Mouse (Mus musculus) myocyte (in vitro differentiated cells): Measurements from ENCODE around the gene 1810043G02Rik. TPM values are rescaled to one million over a fixed set of nuclear protein-coding genes. Genes with fewer than 3 reads are reported as not detected.

Experiments used
- H3K27me3 ChIP-seq: one replicate; pipeline ENCODE4 v1.6.1; 2011; ENCODE audit not compliant: control insufficient read depth, insufficient read depth, insufficient read length
- H3K36me3 ChIP-seq: one replicate; pipeline ENCODE4 v1.6.1; 2011; ENCODE audit not compliant: control insufficient read depth, insufficient read depth
- H3K4me2 ChIP-seq: one replicate; pipeline ENCODE4 v1.6.1; 2011; ENCODE audit warnings: low read depth, control low read depth
- H3K4me3 ChIP-seq: one replicate; pipeline ENCODE4 v1.5.1; 2011; ENCODE audit warnings: mild to moderate bottlenecking, control low read depth, moderate library complexity
- H3K79me2 ChIP-seq: one replicate; pipeline ENCODE4 v1.6.1; 2011; ENCODE audit not compliant: control insufficient read depth, insufficient read depth
- H3ac ChIP-seq: one replicate; pipeline ENCODE4 v1.6.1; 2011; ENCODE audit not compliant: control insufficient read depth, insufficient read length
- CEBPB ChIP-seq: IDR thresholded peaks from 2 replicates; pipeline ENCODE4 v1.6.1; 2011; ENCODE audit warnings: mild to moderate bottlenecking, moderate library complexity; ENCODE audit not compliant: poor library complexity, insufficient read depth, severe bottlenecking
- E2F4 ChIP-seq: IDR thresholded peaks from one replicate; pipeline ENCODE4 v1.6.1; 2011; ENCODE audit warnings: mild to moderate bottlenecking, control low read depth, moderate library complexity; ENCODE audit not compliant: insufficient read depth
- MAX ChIP-seq: IDR thresholded peaks from one replicate; pipeline ENCODE4 v1.6.1; 2011; ENCODE audit warnings: low read depth, mild to moderate bottlenecking, control low read depth
- MYOD1 ChIP-seq, 3 experiments: IDR thresholded peaks; one replicate each; pipeline ENCODE4 v1.6.1; 2011; ENCODE audit warnings: control low read depth in 2 of 3, low read depth in 2 of 3, mild to moderate bottlenecking in 2 of 3, moderate library complexity in 1 of 3; ENCODE audit not compliant: insufficient read length in 2 of 3, control insufficient read depth in 1 of 3
- MYOG ChIP-seq, 3 experiments: IDR thresholded peaks; one replicate each; pipeline ENCODE4 v1.6.1; 2011; ENCODE audit warnings: control low read depth in 2 of 3, low read depth in 2 of 3, mild to moderate bottlenecking in 2 of 3; ENCODE audit not compliant: insufficient read length in 2 of 3, control insufficient read depth in 1 of 3, insufficient read depth in 1 of 3
- POLR2A ChIP-seq: IDR thresholded peaks from one replicate; pipeline ENCODE4 v1.6.1; 2011; ENCODE audit warnings: low read depth, mild to moderate bottlenecking, control low read depth, moderate library complexity; ENCODE audit not compliant: insufficient read length
- POLR2AphosphoS2 ChIP-seq: IDR thresholded peaks from one replicate; pipeline ENCODE4 v1.6.1; 2011; ENCODE audit warnings: low read depth, control low read depth; ENCODE audit not compliant: insufficient read length
- REST ChIP-seq: IDR thresholded peaks from one replicate; pipeline ENCODE4 v1.6.1; 2011; ENCODE audit warnings: mild to moderate bottlenecking, control low read depth, moderate library complexity; ENCODE audit not compliant: insufficient read depth, insufficient read length
- SRF ChIP-seq: IDR thresholded peaks from one replicate; pipeline ENCODE4 v1.6.1; 2011; ENCODE audit warnings: low read depth; ENCODE audit not compliant: control insufficient read depth, insufficient read length
- TCF12 ChIP-seq: IDR thresholded peaks from one replicate; pipeline ENCODE4 v1.6.1; 2011; ENCODE audit warnings: mild to moderate bottlenecking, control low read depth; ENCODE audit not compliant: poor library complexity, insufficient read depth, severe bottlenecking
- TCF3 ChIP-seq: IDR thresholded peaks from one replicate; pipeline ENCODE4 v1.6.1; 2011; ENCODE audit warnings: low read depth, control low read depth; ENCODE audit not compliant: insufficient read length
- USF1 ChIP-seq: IDR thresholded peaks from one replicate; pipeline ENCODE4 v1.6.1; 2011; ENCODE audit warnings: low read depth, mild to moderate bottlenecking, control low read depth, moderate library complexity
- polyA plus RNA-seq: library from polyadenylated mRNA; unstranded; fragments of >200 nt; fragmentation: generic; extraction: Trizol; gene quantifications from one replicate; pipeline ENCODE4 v1.2.1, GENCODE M21; 2012; ENCODE audit warnings: missing spikeins

Gene 1810043G02Rik
- polyA plus RNA-seq, 1 experiment = 12.8 TPM

DNA sequence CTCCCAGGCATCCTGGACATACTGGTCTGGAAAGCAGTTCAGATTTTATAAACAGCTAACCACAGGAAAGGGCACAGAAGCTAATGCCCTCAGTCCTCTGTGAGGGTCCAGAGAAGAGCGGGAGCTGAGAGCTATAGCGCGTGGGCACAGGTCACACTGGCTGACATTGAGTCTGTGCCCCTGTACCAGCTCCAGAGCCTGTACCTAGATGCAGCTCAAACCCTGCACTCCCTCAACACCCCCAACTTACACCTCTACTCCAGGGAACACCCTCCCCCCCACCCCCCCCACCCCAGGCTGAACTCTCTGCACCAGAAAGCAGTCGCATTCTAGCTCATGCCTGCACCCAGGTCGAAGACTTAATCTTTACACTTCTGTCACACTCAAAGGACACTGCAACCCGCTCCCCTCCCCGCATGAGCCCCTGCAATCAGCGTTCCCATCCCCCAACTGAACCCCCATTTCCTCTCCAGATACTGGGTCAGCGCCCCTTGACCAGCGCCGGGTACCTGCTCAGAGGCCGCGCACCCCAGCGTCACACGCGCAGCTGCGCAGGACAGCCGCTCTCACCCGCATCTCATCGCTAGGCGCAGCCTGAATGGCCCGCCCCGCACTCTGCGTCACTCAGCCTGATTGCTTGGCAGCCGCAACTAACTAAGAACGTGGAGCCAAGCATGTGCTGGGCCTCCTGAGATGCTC, 8.9 kb upstream of the 1810043G02Rik start:
- TF ChIP-seq POLR2A = no peak
- TF ChIP-seq MYOD1 (IDR thresholded peaks at IDR 0.05; ENCODE audit: control insufficient read depth in 1 of 3, insufficient read length in 2 of 3, low read depth in 2 of 3) = no peak
- TF ChIP-seq MAX = no peak
- TF ChIP-seq TCF12 = no peak
- no peak for TF ChIP-seq CEBPB
- TF ChIP-seq POLR2AphosphoS2 = no peak
- no peak for TF ChIP-seq E2F4
- TF ChIP-seq SRF = no peak
- no peak for TF ChIP-seq USF1
- TF ChIP-seq MYOG (IDR thresholded peaks at IDR 0.05; ENCODE audit: control insufficient read depth in 1 of 3, insufficient read depth in 1 of 3, insufficient read length in 2 of 3, low read depth in 2 of 3) = no peak
- TF ChIP-seq REST = no peak
- TF ChIP-seq TCF3 = no peak
- H3K27me3 ChIP-seq = peaks cover 29% of the 10 kb centered on the region
- no peaks in the 10 kb centered on the region for H3K36me3 ChIP-seq
- no peaks in the 10 kb centered on the region for H3K79me2 ChIP-seq
- H3K4me3 ChIP-seq = no peak overlapping the region
- no peak overlapping the region for H3K4me2 ChIP-seq
- no peak overlapping the region for H3ac ChIP-seq

DNA sequence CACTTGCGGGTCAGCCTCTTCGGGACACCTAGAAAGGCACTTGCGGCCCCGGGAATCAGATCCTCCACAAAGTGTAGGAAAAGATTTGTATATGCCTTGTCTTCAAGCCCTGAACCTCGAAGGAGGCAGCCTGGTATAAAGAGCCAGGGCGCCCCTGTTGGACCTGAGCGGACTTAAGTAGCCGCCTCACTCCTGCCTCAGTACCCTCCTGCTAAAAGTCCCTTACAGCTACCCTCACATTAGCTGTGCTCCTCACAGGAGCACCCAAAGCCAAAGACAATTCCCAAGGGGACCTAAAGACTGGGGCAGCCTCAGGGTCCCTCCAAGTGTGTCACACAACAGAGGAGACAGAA, 8.4 kb upstream of the 1810043G02Rik start:
- Histone ChIP-seq H3ac (no peak overlapping the region), H3K36me3 (no peaks in the 10 kb centered on the region), H3K4me3 (no peak overlapping the region), H3K79me2 (no peaks in the 10 kb centered on the region), H3K4me2 (no peak overlapping the region), H3K27me3 (peaks cover 29% of the 10 kb centered on the region)
- TF ChIP-seq MYOG (IDR thresholded peaks at IDR 0.05; ENCODE audit: control insufficient read depth in 1 of 3, insufficient read depth in 1 of 3, insufficient read length in 2 of 3, low read depth in 2 of 3) (no peak), MYOD1 (IDR thresholded peaks at IDR 0.05; ENCODE audit: control insufficient read depth in 1 of 3, insufficient read length in 2 of 3, low read depth in 2 of 3) (no peak), MAX (no peak), POLR2AphosphoS2 (no peak), TCF12 (no peak), E2F4 (no peak), USF1 (no peak), CEBPB (no peak), POLR2A (no peak), REST (no peak), SRF (no peak)

DNA sequence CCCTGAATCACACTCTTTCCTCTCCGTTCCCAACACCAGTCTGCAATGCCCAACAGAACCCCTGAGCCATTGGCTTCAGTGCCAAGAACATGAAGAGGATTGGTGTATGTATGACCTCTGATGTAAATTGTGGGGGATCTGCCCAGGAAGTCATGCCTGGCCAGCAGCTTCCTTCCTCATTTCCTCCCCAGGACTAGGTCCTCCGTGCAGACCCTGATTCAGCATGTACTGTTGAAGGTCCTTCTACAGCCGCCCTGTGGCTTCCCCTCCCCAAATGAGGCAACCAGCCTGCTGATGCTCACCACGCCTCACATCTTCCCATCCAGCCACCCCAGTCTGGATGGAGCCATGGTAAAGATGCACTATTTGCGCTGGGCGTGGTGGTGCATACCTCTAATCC, 7.8 kb upstream of the 1810043G02Rik start, which contains the start of gene Trpm2:
Gene Trpm2, minus strand, starts transcription at position 83 of the 400 bp plus-strand sequence.
- no peaks in the 10 kb centered on the region for H3K79me2 ChIP-seq
- H3K4me2 ChIP-seq = no peak within 1 kb of the TSS
- no peak for TF ChIP-seq SRF
- TF ChIP-seq MYOG (IDR thresholded peaks at IDR 0.05; ENCODE audit: control insufficient read depth in 1 of 3, insufficient read depth in 1 of 3, insufficient read length in 2 of 3, low read depth in 2 of 3) = no peak
- TF ChIP-seq MAX = no peak
- no peak for TF ChIP-seq REST
- no peak for TF ChIP-seq CEBPB
- no peak for TF ChIP-seq USF1
- TF ChIP-seq POLR2AphosphoS2 = no peak
- no peak for TF ChIP-seq MYOD1 (IDR thresholded peaks at IDR 0.05; ENCODE audit: control insufficient read depth in 1 of 3, insufficient read length in 2 of 3, low read depth in 2 of 3)
- no peak for TF ChIP-seq TCF3
- no peak for TF ChIP-seq TCF12
- TF ChIP-seq POLR2A = no peak
- TF ChIP-seq E2F4 = no peak
- peaks cover 29% of the 10 kb centered on the region for H3K27me3 ChIP-seq
- no peaks in the 10 kb centered on the region for H3K36me3 ChIP-seq
- no peak within 1 kb of the TSS for H3K4me3 ChIP-seq
- H3ac ChIP-seq = no peak within 1 kb of the TSS

DNA sequence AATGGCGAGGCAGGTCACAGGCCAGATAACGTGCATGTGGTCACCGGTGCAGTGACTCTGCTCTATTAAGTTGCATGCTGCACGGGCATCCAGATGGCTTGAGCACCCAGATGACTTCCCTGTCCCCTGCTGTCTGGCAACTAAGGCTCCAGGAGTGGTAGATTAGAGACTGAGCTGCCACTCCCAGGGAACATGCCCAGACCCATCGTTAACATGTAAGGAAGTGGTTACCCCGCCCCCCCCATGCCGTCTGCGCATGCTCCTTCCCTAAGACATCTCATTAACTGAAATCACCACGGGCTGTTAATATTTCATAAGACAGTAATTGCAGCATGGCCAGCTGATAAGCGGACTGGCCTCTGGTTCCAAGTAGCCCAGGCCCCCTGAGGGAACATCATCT, 7.1 kb upstream of the 1810043G02Rik start:
- H3K4me3 ChIP-seq = no peak overlapping the region
- TF ChIP-seq TCF3 (no peak), E2F4 (no peak), POLR2AphosphoS2 (no peak), MYOD1 (IDR thresholded peaks at IDR 0.05; ENCODE audit: control insufficient read depth in 1 of 3, insufficient read length in 2 of 3, low read depth in 2 of 3) (no peak), USF1 (no peak), MAX (no peak), SRF (no peak), POLR2A (no peak), REST (no peak), CEBPB (no peak), TCF12 (no peak), MYOG (IDR thresholded peaks at IDR 0.05; ENCODE audit: control insufficient read depth in 1 of 3, insufficient read depth in 1 of 3, insufficient read length in 2 of 3, low read depth in 2 of 3) (no peak)
- no peaks in the 10 kb centered on the region for H3K79me2 ChIP-seq
- no peak overlapping the region for H3ac ChIP-seq
- H3K36me3 ChIP-seq = no peaks in the 10 kb centered on the region
- H3K27me3 ChIP-seq = peaks cover 29% of the 10 kb centered on the region
- H3K4me2 ChIP-seq = no peak overlapping the region
